Mouse (Mus musculus): Measurements from ENCODE around the gene Tmem254b. TPM values are rescaled to one million over a fixed set of nuclear protein-coding genes. Genes with fewer than 3 reads are reported as not detected.
"Not testable (repeated sequence)": the region's sequence is repeated elsewhere in the genome, so short reads cannot be mapped to it uniquely, and the experiment has no call there.

The Tmem254b gene
- polyA plus RNA-seq (2015; fragmentation: Nextera tagmentation; extraction: Ambion mirVana): 18.0 and 23.1 TPM in 2 replicates

- ATAC-seq: peak; percentile 83
- WGBS: no CpG with 5 or more reads among the region's 10 CpGs
- H3K4me1 ChIP-seq (replicated peaks; ENCODE audit: control insufficient read depth, insufficient read depth, low read length); H3K36me3 ChIP-seq (ENCODE audit: control insufficient read depth, insufficient read depth); H3K27me3 ChIP-seq (replicated peaks; ENCODE audit: control insufficient read depth, insufficient read depth, low read length); H3K4me2 ChIP-seq (ENCODE audit: low read length); H3K4me3 ChIP-seq (replicated peaks; ENCODE audit: low read length); H3K9ac ChIP-seq (replicated peaks; ENCODE audit: low read depth, low read length); H3K9me3 ChIP-seq (ENCODE audit: control insufficient read depth, low read length); H3K27ac ChIP-seq (ENCODE audit: low read length): not testable (repeated sequence)
These were observed at the start of gene Tmem254b for GRCm38 (mm10) chr14:26206926-26207247. TSS of gene Tmem254b (minus strand) at chr14:26207041.

GRCm38 (mm10) chr14:26237183-26237582 is 30.3 kb upstream of the Tmem254b start:
- H3K4me3 ChIP-seq (replicated peaks; ENCODE audit: low read length); H3K9ac ChIP-seq (replicated peaks; ENCODE audit: low read depth, low read length); H3K27ac ChIP-seq (ENCODE audit: low read length); H3K4me1 ChIP-seq (replicated peaks; ENCODE audit: control insufficient read depth, insufficient read depth, low read length); H3K27me3 ChIP-seq (replicated peaks; ENCODE audit: control insufficient read depth, insufficient read depth, low read length); ATAC-seq; H3K9me3 ChIP-seq (ENCODE audit: control insufficient read depth, low read length); H3K36me3 ChIP-seq (ENCODE audit: control insufficient read depth, insufficient read depth); H3K4me2 ChIP-seq (ENCODE audit: low read length): not testable (repeated sequence)
- WGBS: no CpG with 5 or more reads among the region's 2 CpGs

- not testable (repeated sequence) for H3K27me3 ChIP-seq (replicated peaks; ENCODE audit: control insufficient read depth, insufficient read depth, low read length); H3K9me3 ChIP-seq (ENCODE audit: control insufficient read depth, low read length); H3K27ac ChIP-seq (ENCODE audit: low read length); H3K4me2 ChIP-seq (ENCODE audit: low read length); H3K4me3 ChIP-seq (replicated peaks; ENCODE audit: low read length); H3K9ac ChIP-seq (replicated peaks; ENCODE audit: low read depth, low read length); H3K4me1 ChIP-seq (replicated peaks; ENCODE audit: control insufficient read depth, insufficient read depth, low read length); ATAC-seq; H3K36me3 ChIP-seq (ENCODE audit: control insufficient read depth, insufficient read depth)
- WGBS: no CpG with 5 or more reads among the region's 5 CpGs
These were observed 9.6 kb upstream of the Tmem254b start for GRCm38 (mm10) chr14:26216233-26217000.

GRCm38 (mm10) chr14:26206197-26206925 is 480 bp downstream of the Tmem254b start:
- no CpG with 5 or more reads among the region's 44 CpGs for WGBS

GRCm38 (mm10) chr14:26197851-26198250 is 9.0 kb downstream of the Tmem254b start:
- H3K27me3 ChIP-seq (replicated peaks; ENCODE audit: control insufficient read depth, insufficient read depth, low read length); H3K9ac ChIP-seq (replicated peaks; ENCODE audit: low read depth, low read length); H3K4me1 ChIP-seq (replicated peaks; ENCODE audit: control insufficient read depth, insufficient read depth, low read length); H3K27ac ChIP-seq (ENCODE audit: low read length); ATAC-seq; H3K9me3 ChIP-seq (ENCODE audit: control insufficient read depth, low read length); H3K4me3 ChIP-seq (replicated peaks; ENCODE audit: low read length); H3K36me3 ChIP-seq (ENCODE audit: control insufficient read depth, insufficient read depth); H3K4me2 ChIP-seq (ENCODE audit: low read length): not testable (repeated sequence)
- WGBS: no CpG with 5 or more reads among the region's 3 CpGs

More at GRCm38 (mm10) chr14:26206197-26206925, 480 bp downstream of the Tmem254b start:
- H3K36me3 ChIP-seq (ENCODE audit: control insufficient read depth, insufficient read depth); H3K4me1 ChIP-seq (replicated peaks; ENCODE audit: control insufficient read depth, insufficient read depth, low read length); H3K9me3 ChIP-seq (ENCODE audit: control insufficient read depth, low read length); H3K27ac ChIP-seq (ENCODE audit: low read length); H3K27me3 ChIP-seq (replicated peaks; ENCODE audit: control insufficient read depth, insufficient read depth, low read length); H3K4me2 ChIP-seq (ENCODE audit: low read length); H3K9ac ChIP-seq (replicated peaks; ENCODE audit: low read depth, low read length); H3K4me3 ChIP-seq (replicated peaks; ENCODE audit: low read length): not testable (repeated sequence)
- ATAC-seq: peak; percentile 94

GRCm38 (mm10) chr14:26188361-26188760 is 18.5 kb downstream of the Tmem254b start:
- WGBS: no CpG with 5 or more reads among the region's 8 CpGs
- not testable (repeated sequence) for H3K27ac ChIP-seq (ENCODE audit: low read length); H3K9ac ChIP-seq (replicated peaks; ENCODE audit: low read depth, low read length); H3K36me3 ChIP-seq (ENCODE audit: control insufficient read depth, insufficient read depth); ATAC-seq; H3K4me2 ChIP-seq (ENCODE audit: low read length); H3K4me3 ChIP-seq (replicated peaks; ENCODE audit: low read length); H3K4me1 ChIP-seq (replicated peaks; ENCODE audit: control insufficient read depth, insufficient read depth, low read length); H3K27me3 ChIP-seq (replicated peaks; ENCODE audit: control insufficient read depth, insufficient read depth, low read length); H3K9me3 ChIP-seq (ENCODE audit: control insufficient read depth, low read length)

DNA sequence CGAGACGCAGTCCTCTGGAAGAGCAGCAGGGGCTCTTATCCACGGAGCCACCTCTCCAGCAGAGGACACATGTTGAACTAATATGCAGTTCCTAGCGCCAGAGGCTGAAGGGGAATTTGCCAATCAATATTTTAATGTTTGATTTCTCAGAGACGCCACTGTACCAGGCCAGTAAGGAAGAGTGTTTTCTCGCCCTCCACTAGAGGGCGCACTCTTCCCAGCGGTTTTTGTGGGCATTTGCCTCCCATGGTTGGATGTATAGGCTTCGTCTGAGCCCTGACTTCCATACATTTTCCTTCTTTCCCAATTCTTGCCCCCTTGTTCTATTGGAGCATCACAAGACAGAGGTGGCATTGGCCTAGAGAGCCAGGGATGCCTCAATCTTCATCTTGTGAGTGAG is 20.2 kb downstream of the Tmem254b start:
- H3K36me3 ChIP-seq (ENCODE audit: control insufficient read depth, insufficient read depth); H3K9ac ChIP-seq (replicated peaks; ENCODE audit: low read depth, low read length); ATAC-seq; H3K4me1 ChIP-seq (replicated peaks; ENCODE audit: control insufficient read depth, insufficient read depth, low read length); H3K4me2 ChIP-seq (ENCODE audit: low read length); H3K27ac ChIP-seq (ENCODE audit: low read length); H3K9me3 ChIP-seq (ENCODE audit: control insufficient read depth, low read length); H3K4me3 ChIP-seq (replicated peaks; ENCODE audit: low read length); H3K27me3 ChIP-seq (replicated peaks; ENCODE audit: control insufficient read depth, insufficient read depth, low read length): not testable (repeated sequence)
- WGBS: no CpG with 5 or more reads among the region's 9 CpGs

DNA sequence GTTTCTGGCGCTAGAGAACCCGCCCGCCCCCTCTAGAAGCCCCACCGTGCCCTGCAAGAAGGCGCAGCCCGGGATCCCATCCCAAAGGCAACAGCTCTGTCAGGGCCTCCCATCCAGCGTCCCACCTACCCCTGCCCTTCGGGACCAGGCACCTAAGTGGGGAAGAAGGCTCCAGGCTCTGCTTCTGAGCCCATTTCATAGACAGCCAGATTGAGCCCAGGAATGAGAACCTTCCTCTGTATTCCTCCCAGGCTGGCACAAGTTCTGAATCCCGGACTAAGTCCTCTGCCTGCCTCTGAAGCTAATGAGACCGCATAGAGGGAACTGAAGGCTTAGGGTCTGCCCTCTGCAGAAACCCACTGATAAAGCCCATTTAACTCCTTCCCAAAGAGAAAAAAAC is 24.5 kb downstream of the Tmem254b start, which contains the start of gene Plac9b:
Gene Plac9b, minus strand, starts transcription at position 101 of the 400 bp plus-strand sequence.
- H3K36me3 ChIP-seq (ENCODE audit: control insufficient read depth, insufficient read depth); H3K9ac ChIP-seq (replicated peaks; ENCODE audit: low read depth, low read length); H3K9me3 ChIP-seq (ENCODE audit: control insufficient read depth, low read length); ATAC-seq; H3K27me3 ChIP-seq (replicated peaks; ENCODE audit: control insufficient read depth, insufficient read depth, low read length); H3K4me2 ChIP-seq (ENCODE audit: low read length); H3K4me3 ChIP-seq (replicated peaks; ENCODE audit: low read length); H3K4me1 ChIP-seq (replicated peaks; ENCODE audit: control insufficient read depth, insufficient read depth, low read length); H3K27ac ChIP-seq (ENCODE audit: low read length): not testable (repeated sequence)
- WGBS: no CpG with 5 or more reads among the region's 10 CpGs

DNA sequence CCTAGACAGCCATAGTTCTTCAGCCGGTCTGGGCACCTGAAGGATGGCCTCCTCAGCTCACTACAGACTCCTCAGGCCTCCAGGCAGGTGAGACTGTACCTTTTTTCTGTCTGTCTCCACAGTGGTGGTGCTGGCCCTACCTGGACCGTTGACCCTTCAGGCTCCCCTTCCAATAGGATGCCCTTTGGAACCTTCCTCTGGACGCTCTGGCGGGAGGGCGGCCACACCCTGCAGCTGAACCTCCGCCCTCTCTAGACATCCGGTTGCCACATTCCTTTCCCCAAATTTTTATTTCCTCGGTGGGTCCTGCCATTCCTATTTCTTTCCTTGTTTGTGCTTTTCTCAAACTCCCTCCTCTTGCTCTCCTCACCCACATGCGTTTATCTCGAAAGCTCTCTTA is 25.2 kb downstream of the Tmem254b start:
- not testable (repeated sequence) for H3K27ac ChIP-seq (ENCODE audit: low read length); H3K4me3 ChIP-seq (replicated peaks; ENCODE audit: low read length); H3K27me3 ChIP-seq (replicated peaks; ENCODE audit: control insufficient read depth, insufficient read depth, low read length); H3K36me3 ChIP-seq (ENCODE audit: control insufficient read depth, insufficient read depth); ATAC-seq; H3K9ac ChIP-seq (replicated peaks; ENCODE audit: low read depth, low read length); H3K4me1 ChIP-seq (replicated peaks; ENCODE audit: control insufficient read depth, insufficient read depth, low read length); H3K9me3 ChIP-seq (ENCODE audit: control insufficient read depth, low read length); H3K4me2 ChIP-seq (ENCODE audit: low read length)
- WGBS: no CpG with 5 or more reads among the region's 10 CpGs
